Mouse (Mus musculus): Measurements from ENCODE around the gene Vps37b. TPM values are rescaled to one million over a fixed set of nuclear protein-coding genes. Genes with fewer than 3 reads are reported as not detected.

Gene Vps37b
- polyA plus RNA-seq, 1 experiment from 2014 or later, result 27.1 TPM

GRCm38 (mm10) chr5:123959018-123959417, 73.1 kb downstream of the Vps37b start:
- Histone ChIP-seq H3K9me3 (ENCODE audit: control insufficient read depth, low read length) (no peaks in the 10 kb centered on the region), H3K9ac (ENCODE audit: low read depth, low read length) (no peak overlapping the region), H3K4me3 (ENCODE audit: low read length) (no peak overlapping the region), H3K27ac (ENCODE audit: low read length) (no peak overlapping the region), H3K4me2 (ENCODE audit: low read depth, low read length) (no peak overlapping the region), H3K36me3 (ENCODE audit: control insufficient read depth, insufficient read depth, low read length) (no peaks in the 10 kb centered on the region), H3K4me1 (ENCODE audit: control insufficient read depth, insufficient read depth, low read length) (peaks cover 7% of the 10 kb centered on the region; the same call in 1 of the 2 replicates), H3K27me3 (replicated peaks; ENCODE audit: control insufficient read depth, insufficient read depth, low read length) (no peaks in the 10 kb centered on the region)
- peak; percentile 60; the same call in 1 of the 2 replicates for ATAC-seq
- 55% methylated on average over 3 of the region's 3 CpGs for WGBS

- H3K4me2 ChIP-seq (ENCODE audit: low read depth, low read length), result no peak overlapping the region
- no peak overlapping the region for H3K27ac ChIP-seq (ENCODE audit: low read length)
- H3K9me3 ChIP-seq (ENCODE audit: control insufficient read depth, low read length), result no peaks in the 10 kb centered on the region
- 93% methylated on average over 8 of the region's 8 CpGs for WGBS
- no peak overlapping the region for H3K4me3 ChIP-seq (ENCODE audit: low read length)
- H3K4me1 ChIP-seq (ENCODE audit: control insufficient read depth, insufficient read depth, low read length), result peaks cover 6% of the 10 kb centered on the region; the same call in 1 of the 2 replicates
- ATAC-seq, result no peak
- H3K36me3 ChIP-seq (ENCODE audit: control insufficient read depth, insufficient read depth, low read length), result no peaks in the 10 kb centered on the region
- no peaks in the 10 kb centered on the region for H3K27me3 ChIP-seq (replicated peaks; ENCODE audit: control insufficient read depth, insufficient read depth, low read length)
- no peak overlapping the region for H3K9ac ChIP-seq (ENCODE audit: low read depth, low read length)
Measured at GRCm38 (mm10) chr5:123957213-123957612, 74.9 kb downstream of the Vps37b start.

Small RNA genes within 50 kb of the gene (microRNA-seq; reads per million reads assigned to microRNA genes)
- gene Mir7032, result 1.1 reads per million

Other genes starting within 250 kb of the Vps37b start
- gene Hcar2, start 166.8 kb downstream of the Vps37b start, polyA plus RNA-seq (2015; fragmentation: Nextera tagmentation; extraction: Ambion mirVana), result 0.11 TPM in 1 of 2 replicates, not detected in the other
- gene Hcar1, start 152.2 kb downstream of the Vps37b start, polyA plus RNA-seq (2015; fragmentation: Nextera tagmentation; extraction: Ambion mirVana), result 3.2 and 3.4 TPM in 2 replicates
- gene Denr, start 125.1 kb downstream of the Vps37b start, polyA plus RNA-seq (2015; fragmentation: Nextera tagmentation; extraction: Ambion mirVana), result 96.2 and 115 TPM in 2 replicates
- 1.2 and 2.8 TPM in 2 replicates for gene Gm43518, start 104.9 kb downstream of the Vps37b start, polyA plus RNA-seq (2015; fragmentation: Nextera tagmentation; extraction: Ambion mirVana)
- gene Ccdc62, start 101.6 kb downstream of the Vps37b start, polyA plus RNA-seq (2015; fragmentation: Nextera tagmentation; extraction: Ambion mirVana), result 5.1 and 5.2 TPM in 2 replicates
- gene Hip1r, start 58.6 kb downstream of the Vps37b start, polyA plus RNA-seq (2015; fragmentation: Nextera tagmentation; extraction: Ambion mirVana), result 33.8 and 34.8 TPM in 2 replicates
- 2.5 and 3.2 TPM in 2 replicates for gene Abcb9, start 63.5 kb upstream of the Vps37b start, polyA plus RNA-seq (2015; fragmentation: Nextera tagmentation; extraction: Ambion mirVana)
- gene Ogfod2, start 80.0 kb upstream of the Vps37b start, polyA plus RNA-seq (2015; fragmentation: Nextera tagmentation; extraction: Ambion mirVana), result 30.5 and 33.6 TPM in 2 replicates
- gene Arl6ip4, start 83.8 kb upstream of the Vps37b start, polyA plus RNA-seq (2015; fragmentation: Nextera tagmentation; extraction: Ambion mirVana), result 78.1 and 84.8 TPM in 2 replicates
- 1.8 and 2.4 TPM in 2 replicates for gene Pitpnm2, start 217.5 kb upstream of the Vps37b start, polyA plus RNA-seq (2015; fragmentation: Nextera tagmentation; extraction: Ambion mirVana)